ENCODE assay signal across 10 mouse cellular contexts in the genomic region with DNA sequence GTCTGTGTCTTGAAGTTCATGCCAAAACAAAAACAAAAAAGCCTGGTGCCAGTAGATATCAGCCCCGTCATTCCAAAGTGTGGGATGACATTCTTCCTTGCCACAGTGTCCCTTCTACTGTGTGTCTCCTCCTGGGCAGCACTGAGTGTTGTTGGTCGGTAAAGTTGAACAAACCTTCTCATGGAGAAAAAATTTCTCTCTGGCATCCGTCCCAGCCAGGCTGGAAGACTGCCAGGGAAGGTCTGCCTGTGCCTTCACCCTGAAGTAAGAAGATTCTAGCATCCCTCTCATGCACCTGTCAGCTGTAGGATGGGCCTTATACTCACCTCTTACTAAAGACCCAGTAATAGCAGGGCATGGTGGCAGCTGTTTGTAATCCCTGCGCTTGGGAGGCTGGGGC. TPM values are rescaled to one million over a fixed set of nuclear protein-coding genes. Genes with fewer than 3 reads are reported as not detected.
DNase-seq lines count a peak whose midpoint lies in the region; ATAC-seq and TF ChIP-seq lines count a peak whose summit lies in the region.
"Had no signal": no experiment of that assay in that cellular context is flagged by ENCODE, and none has a peak within 500 bp of the region (broad histone marks: within the 10 kb centered on the region; RNA-seq: fewer than 3 reads in every experiment).

No protein-coding gene starts in this region.

- H3K36me3 ChIP-seq in lung, postnatal 0 days (ENCODE audit: insufficient read depth, low read length): no peaks in the 10 kb centered on the region
- no peaks in the 10 kb centered on the region for H3K36me3 ChIP-seq in hindbrain, embryonic 12.5 days

- peaks cover 7% of the 10 kb centered on the region; the same call in 1 of the 2 replicates for H3K4me1 ChIP-seq in lung, postnatal 0 days (ENCODE audit: insufficient read depth, low read depth, low read length)
- peaks cover 15% of the 10 kb centered on the region for H3K4me1 ChIP-seq in hindbrain, embryonic 12.5 days

- DNase-seq in gastrocnemius, postnatal 10 days: peak; percentile 56
- no peak for DNase-seq in gastrocnemius, adult 8-10 months (ENCODE audit: low spot score in 2 of 2)
- DNase-seq in MN1 (ENCODE audit: low spot score): peak; percentile 45
- DNase-seq in cerebellum, postnatal 36 days: peak; percentile 82
- DNase-seq in lung, postnatal 0 days (ENCODE audit: low spot score): peak; percentile 41
- DNase-seq in layer of hippocampus, postnatal 10 days (ENCODE audit: low spot score in 2 of 2): no peak
- no peak for DNase-seq in frontal cortex, postnatal 25 days (ENCODE audit: low spot score in 2 of 2)

- H3K27ac ChIP-seq in lung, postnatal 0 days (ENCODE audit: low read length): no peak overlapping the region; the same call in 1 of the 2 replicates
- H3K27ac ChIP-seq in hindbrain, embryonic 12.5 days: no peak overlapping the region

- H3K9me3 ChIP-seq in lung, postnatal 0 days (ENCODE audit: low read length): no peaks in the 10 kb centered on the region
- no peaks in the 10 kb centered on the region for H3K9me3 ChIP-seq in hindbrain, embryonic 12.5 days (replicated peaks)

- TF ChIP-seq CTCF in lung, postnatal 0 days (IDR thresholded peaks at IDR 0.05): no peak

- no peak overlapping the region for H3K9ac ChIP-seq in lung, postnatal 0 days (replicated peaks; ENCODE audit: low read depth)
- no peak overlapping the region for H3K9ac ChIP-seq in hindbrain, embryonic 12.5 days

- WGBS in lung, postnatal 0 days: 22% methylated on average over 4 of the region's 4 CpGs
- WGBS in hindbrain, embryonic 12.5 days: 72% methylated on average over 4 of the region's 4 CpGs

- ATAC-seq in lung, postnatal 0 days: no peak
- ATAC-seq in hindbrain, embryonic 12.5 days (ENCODE audit: low FRiP score): no peak

- H3K4me2 ChIP-seq in lung, postnatal 0 days (replicated peaks; ENCODE audit: low read depth, low read length): no peak overlapping the region
- H3K4me2 ChIP-seq in hindbrain, embryonic 12.5 days (replicated peaks): no peak overlapping the region

- TF ChIP-seq EP300 in lung, postnatal 0 days (IDR thresholded peaks at IDR 0.05): no peak

- no peaks in the 10 kb centered on the region for H3K27me3 ChIP-seq in lung, postnatal 0 days (replicated peaks; ENCODE audit: insufficient read depth, low read length)
- H3K27me3 ChIP-seq in hindbrain, embryonic 12.5 days: no peaks in the 10 kb centered on the region

- H3K4me3 ChIP-seq in lung, postnatal 0 days (ENCODE audit: low read depth, low read length): no peak overlapping the region
- no peak overlapping the region for H3K4me3 ChIP-seq in hindbrain, embryonic 12.5 days

RNA-seq across cellular contexts. Expression of a gene that starts 4.4 kb away (rescaled TPM):
- 10 to 100 TPM; 39.8 to 45.4 TPM for total RNA-seq in gastrocnemius, postnatal 10 days (2021)
- total RNA-seq in gastrocnemius, adult 8-10 months (2022): 10 to 100 TPM; 40.2 to 52.1 (median 45.3) TPM
- polyA plus RNA-seq in lung, postnatal 0 days (2015; fragmentation: Nextera tagmentation; extraction: Ambion mirVana): 35.2 and 43.5 TPM in 2 replicates
- 10 to 100 TPM; 84.3 to 95.6 TPM for total RNA-seq in layer of hippocampus, postnatal 10 days (2021)
- polyA plus RNA-seq in hindbrain, embryonic 12.5 days (2016; fragmentation: Nextera tagmentation; extraction: Ambion mirVana): 106 and 111 TPM in 2 replicates

RNA-seq across cellular contexts. Expression of a gene that starts 9.4 kb away (rescaled TPM):
- total RNA-seq in gastrocnemius, postnatal 10 days (2021): under 1 TPM in 1 of 2 experiments, not detected in 1; 0.23 TPM
- total RNA-seq in gastrocnemius, adult 8-10 months (2022): 1 to 10 TPM in 3 of 4 experiments, under 1 TPM in 1; 0.96 to 2.4 (median 2.0) TPM
- 1.1 TPM in 2 replicates for polyA plus RNA-seq in lung, postnatal 0 days (2015; fragmentation: Nextera tagmentation; extraction: Ambion mirVana)
- under 1 TPM in 1 of 2 experiments, not detected in 1; 0.85 TPM for total RNA-seq in layer of hippocampus, postnatal 10 days (2021)
- polyA plus RNA-seq in hindbrain, embryonic 12.5 days (2016; fragmentation: Nextera tagmentation; extraction: Ambion mirVana): 0.86 and 0.98 TPM in 2 replicates
- total RNA-seq: common myeloid progenitor, adult 5-6 weeks; neutrophil, adult 5-6 weeks had no signal

RNA-seq across cellular contexts. Expression of a gene that starts 25.9 kb away (rescaled TPM):
- 100 to 1,000 TPM; 128 to 150 TPM for total RNA-seq in gastrocnemius, postnatal 10 days (2021)
- 100 to 1,000 TPM; 122 to 146 (median 135) TPM for total RNA-seq in gastrocnemius, adult 8-10 months (2022)
- 182 and 191 TPM in 2 replicates for polyA plus RNA-seq in lung, postnatal 0 days (2015; fragmentation: Nextera tagmentation; extraction: Ambion mirVana)
- 100 to 1,000 TPM; 110 to 114 TPM for total RNA-seq in layer of hippocampus, postnatal 10 days (2021)
- 309 and 324 TPM in 2 replicates for polyA plus RNA-seq in hindbrain, embryonic 12.5 days (2016; fragmentation: Nextera tagmentation; extraction: Ambion mirVana)

RNA-seq across cellular contexts. Expression of a gene that starts 26.4 kb away (rescaled TPM):
- total RNA-seq in gastrocnemius, postnatal 10 days (2021): 10 to 100 TPM; 14.0 to 15.6 TPM
- total RNA-seq in gastrocnemius, adult 8-10 months (2022): 10 to 100 TPM; 16.3 to 18.8 (median 17.9) TPM
- 21.5 and 25.4 TPM in 2 replicates for polyA plus RNA-seq in lung, postnatal 0 days (2015; fragmentation: Nextera tagmentation; extraction: Ambion mirVana)
- 10 to 100 TPM; 25.9 to 28.3 TPM for total RNA-seq in layer of hippocampus, postnatal 10 days (2021)
- polyA plus RNA-seq in hindbrain, embryonic 12.5 days (2016; fragmentation: Nextera tagmentation; extraction: Ambion mirVana): 61.2 and 67.0 TPM in 2 replicates

RNA-seq across cellular contexts. Expression of a gene that starts 31.9 kb away (rescaled TPM):
- 100 to 1,000 TPM; 513 to 561 TPM for total RNA-seq in gastrocnemius, postnatal 10 days (2021)
- 100 to 1,000 TPM; 727 to 752 (median 743) TPM for total RNA-seq in gastrocnemius, adult 8-10 months (2022)
- 352 and 379 TPM in 2 replicates for polyA plus RNA-seq in lung, postnatal 0 days (2015; fragmentation: Nextera tagmentation; extraction: Ambion mirVana)
- total RNA-seq in layer of hippocampus, postnatal 10 days (2021): 100 to 1,000 TPM; 234 to 244 TPM
- 276 and 280 TPM in 2 replicates for polyA plus RNA-seq in hindbrain, embryonic 12.5 days (2016; fragmentation: Nextera tagmentation; extraction: Ambion mirVana)

Comparison
In these comparisons a context has a peak if more than half of its experiments do, and no peak if none do; other contexts are left out.
1. DNase-seq: peak in gastrocnemius, postnatal 10 days (single experiment), MN1 (single experiment), cerebellum, postnatal 36 days (2 of 2) and lung, postnatal 0 days (single experiment); none in gastrocnemius, adult 8-10 months (0 of 2), layer of hippocampus, postnatal 10 days (0 of 2) and frontal cortex, postnatal 25 days (0 of 2).